Mouse (Mus musculus) liver, adult 2 months (tissue): ENCODE measurements at regions not wholly inside any gene's neighbourhood (a gene's known extent, or its start where the extent isn't known, plus 50 kb on each side); places are given as distances from the start of the nearest gene placed in this dataset.

Experiments used
- DNase-seq: peaks from one replicate; pipeline ENCODE4 v3.0.0-alpha.2; 2011; ENCODE audit warnings: low read depth, low spot score; ENCODE audit errors: extremely low read depth
- H3K27ac ChIP-seq: fragments of 200-500 bp; replicated peaks from 2 replicates; pipeline ENCODE4 v1.5.1; 2012; ENCODE audit warnings: low read depth, mild to moderate bottlenecking, control low read depth, inconsistent platforms, low read length; ENCODE audit not compliant: insufficient read depth
- H3K27me3 ChIP-seq: fragments of 200-500 bp; 2 replicates; pipeline ENCODE4 v1.6.1; 2012; ENCODE audit warnings: mild to moderate bottlenecking, moderate library complexity, low read length, inconsistent platforms; ENCODE audit not compliant: control insufficient read depth, insufficient read depth
- H3K36me3 ChIP-seq: fragments of 200-500 bp; 2 replicates; pipeline ENCODE4 v1.6.1; 2012; ENCODE audit warnings: low read length, inconsistent platforms; ENCODE audit not compliant: control insufficient read depth, insufficient read depth
- H3K4me1 ChIP-seq: fragments of 200-500 bp; 2 replicates; pipeline ENCODE4 v1.6.1; 2011; ENCODE audit warnings: low read length; ENCODE audit not compliant: control insufficient read depth, insufficient read depth
- H3K4me3 ChIP-seq: fragments of 200-500 bp; 2 replicates; pipeline ENCODE4 v1.5.1; 2011; ENCODE audit warnings: low read depth, mild to moderate bottlenecking, control low read depth, low read length, moderate library complexity; ENCODE audit not compliant: insufficient read depth
- H3K79me2 ChIP-seq: fragments of 200-500 bp; 2 replicates; pipeline ENCODE4 v1.6.1; 2012; ENCODE audit warnings: inconsistent platforms, mild to moderate bottlenecking, low read length, moderate library complexity; ENCODE audit not compliant: control insufficient read depth, insufficient read depth
- H3K9ac ChIP-seq: fragments of 200-500 bp; 2 replicates; pipeline ENCODE4 v1.6.1; 2012; ENCODE audit warnings: low read depth, mild to moderate bottlenecking, control low read depth, inconsistent platforms, low read length
- CTCF ChIP-seq: fragments of 200-500 bp; IDR thresholded peaks from 2 replicates; pipeline ENCODE4 v1.5.1; 2011; ENCODE audit warnings: low read depth, low read length, control low read depth
- POLR2A ChIP-seq: fragments of 200-500 bp; IDR thresholded peaks from 2 replicates; pipeline ENCODE4 v1.6.1; 2011; ENCODE audit warnings: low read length, control low read depth; ENCODE audit not compliant: insufficient read depth; ENCODE audit errors: extremely low read depth
- WGBS: fragments of 180-500 bp; shearing (Covaris S2); methylation state at CpG from one replicate; pipeline ENCODE4 v1.1.7; 2018; 5-methylcytosine and 5-hydroxymethylcytosine counted together

- H3K79me2 ChIP-seq: no peaks in the 10 kb centered on the region
- no peaks in the 10 kb centered on the region for H3K27me3 ChIP-seq
- TF ChIP-seq POLR2A (no peak), CTCF (no peak)
- DNase-seq: no peak
- H3K36me3 ChIP-seq: no peaks in the 10 kb centered on the region
- H3K4me1 ChIP-seq: no peaks in the 10 kb centered on the region
- 35% methylated on average over 27 of the region's 28 CpGs for WGBS
- H3K9ac ChIP-seq: no peak overlapping the region
- H3K27ac ChIP-seq: no peak overlapping the region
- H3K4me3 ChIP-seq: no peak overlapping the region
Measured at GRCm38 (mm10) chr5:111944273-111944971, 210.7 kb downstream of the Gm26897 start.

- Histone ChIP-seq H3K27me3 (no peaks in the 10 kb centered on the region), H3K27ac (no peak overlapping the region), H3K4me3 (no peak overlapping the region), H3K79me2 (no peaks in the 10 kb centered on the region), H3K4me1 (no peaks in the 10 kb centered on the region), H3K36me3 (no peaks in the 10 kb centered on the region), H3K9ac (no peak overlapping the region)
- DNase-seq: no peak
- TF ChIP-seq CTCF (no peak), POLR2A (no peak)
- WGBS: 46% methylated on average over 3 of the region's 3 CpGs
Measured at GRCm38 (mm10) chr5:111944972-111945285, 211.2 kb downstream of the Gm26897 start.

DNA sequence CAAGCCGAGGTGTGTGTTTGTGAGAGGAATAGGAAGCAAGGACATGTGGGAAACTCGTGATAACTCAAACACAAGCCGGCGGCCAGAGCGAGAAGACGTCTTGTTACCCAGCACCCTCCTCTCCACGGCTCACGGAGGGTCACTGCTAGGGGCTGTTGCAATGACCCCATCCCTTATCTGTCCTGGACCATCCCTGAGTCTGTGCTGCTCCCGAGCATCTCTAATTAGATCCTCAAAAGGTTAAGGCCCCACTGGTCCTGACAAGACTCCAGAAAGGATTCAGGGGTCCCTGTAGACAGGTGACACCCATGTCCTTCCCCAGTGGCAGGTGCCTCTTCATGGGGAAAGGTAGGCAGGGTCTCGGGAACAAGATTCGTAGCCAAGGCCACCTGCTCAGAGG lies 212.6 kb downstream of the Gm26897 start:
- Histone ChIP-seq H3K4me3 (no peak overlapping the region), H3K36me3 (no peaks in the 10 kb centered on the region), H3K79me2 (no peaks in the 10 kb centered on the region), H3K27ac (no peak overlapping the region), H3K27me3 (no peaks in the 10 kb centered on the region), H3K9ac (no peak overlapping the region), H3K4me1 (no peaks in the 10 kb centered on the region)
- DNase-seq: no peak
- TF ChIP-seq POLR2A (no peak), CTCF (no peak)
- 76% methylated on average over 11 of the region's 11 CpGs for WGBS

DNA sequence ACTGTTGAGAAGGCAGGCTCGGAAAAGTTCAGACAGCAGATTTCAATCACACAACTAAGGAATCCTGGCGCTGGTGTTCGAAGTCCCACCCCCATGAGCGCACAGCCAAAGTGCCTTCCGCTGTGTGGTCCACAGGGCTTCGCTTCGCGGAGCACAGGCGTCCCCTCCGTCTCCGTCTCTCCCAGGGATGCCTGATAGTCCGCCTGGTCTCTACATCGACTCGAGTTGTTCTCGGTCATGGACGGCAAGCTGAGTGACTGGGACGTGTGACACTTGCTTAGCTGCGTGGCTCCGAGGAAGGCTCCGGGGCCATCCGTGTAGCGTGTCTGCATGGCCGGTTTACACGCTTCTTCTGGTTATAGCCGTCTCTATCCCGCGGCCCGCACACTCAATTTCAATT lies 224.0 kb downstream of the Gm26897 start:
- no peak for DNase-seq
- H3K4me1 ChIP-seq: no peaks in the 10 kb centered on the region
- H3K9ac ChIP-seq: no peak overlapping the region
- H3K4me3 ChIP-seq: no peak overlapping the region
- no peaks in the 10 kb centered on the region for H3K36me3 ChIP-seq
- 59% methylated on average over 28 of the region's 28 CpGs for whole genome bisulfite sequencing
- TF ChIP-seq CTCF (no peak), POLR2A (no peak)
- no peaks in the 10 kb centered on the region for H3K27me3 ChIP-seq
- H3K79me2 ChIP-seq: no peaks in the 10 kb centered on the region
- no peak overlapping the region for H3K27ac ChIP-seq

DNA sequence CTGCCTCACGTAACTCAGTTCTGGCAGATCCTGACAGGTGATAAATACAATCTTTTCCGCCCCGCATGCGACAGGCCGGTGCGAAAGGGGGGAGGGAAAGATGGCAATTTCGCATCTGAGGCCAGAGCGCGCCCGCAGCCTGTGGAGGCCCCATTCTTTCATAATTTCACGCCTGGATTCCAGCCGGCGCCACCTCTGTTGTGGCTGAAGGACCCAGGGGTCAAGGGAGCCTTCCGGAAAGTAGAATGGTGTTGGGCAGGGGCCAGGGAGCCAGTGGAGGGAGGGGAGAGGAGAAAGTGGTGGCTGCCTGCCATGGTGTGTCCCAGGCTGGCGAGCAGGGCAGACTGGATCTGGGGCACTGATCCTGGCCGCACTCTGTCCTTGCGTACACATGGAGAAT lies 224.5 kb downstream of the Gm26897 start:
- H3K4me3 ChIP-seq: no peak overlapping the region
- no peaks in the 10 kb centered on the region for H3K4me1 ChIP-seq
- H3K27me3 ChIP-seq: no peaks in the 10 kb centered on the region
- H3K79me2 ChIP-seq: no peaks in the 10 kb centered on the region
- no peaks in the 10 kb centered on the region for H3K36me3 ChIP-seq
- WGBS: 60% methylated on average over 17 of the region's 17 CpGs
- H3K27ac ChIP-seq: no peak overlapping the region
- no peak for TF ChIP-seq POLR2A
- no peak for TF ChIP-seq CTCF
- H3K9ac ChIP-seq: no peak overlapping the region
- no peak for DNase-seq

- Histone ChIP-seq H3K4me1 (no peaks in the 10 kb centered on the region), H3K27me3 (no peaks in the 10 kb centered on the region; the same call in 1 of the 2 replicates), H3K27ac (no peak overlapping the region), H3K79me2 (no peaks in the 10 kb centered on the region), H3K36me3 (no peaks in the 10 kb centered on the region), H3K4me3 (no peak overlapping the region), H3K9ac (no peak overlapping the region)
- no peak for TF ChIP-seq POLR2A
- no peak for TF ChIP-seq CTCF
- DNase-seq: no peak
- 88% methylated on average over 7 of the region's 7 CpGs for WGBS
Measured at GRCm38 (mm10) chr5:111965311-111965710, 231.6 kb downstream of the Gm26897 start.
